Mouse (Mus musculus) thymus, adult 2 months (tissue): ENCODE measurements around the gene Gabrg3. TPM values are rescaled to one million over a fixed set of nuclear protein-coding genes. Genes with fewer than 3 reads are reported as not detected.

Experiments used
- DNase-seq: peaks from one replicate; pipeline ENCODE4 v3.0.0; 2021
- H3K27ac ChIP-seq: fragments of 200-500 bp; 2 replicates; pipeline ENCODE4 v1.5.1; 2012; ENCODE audit warnings: low read length, control low read depth; ENCODE audit not compliant: control insufficient read depth, insufficient read depth
- H3K27me3 ChIP-seq: fragments of 200-500 bp; 2 replicates; pipeline ENCODE4 v1.6.1; 2012; ENCODE audit warnings: mild to moderate bottlenecking, low read length, moderate library complexity, mixed read lengths; ENCODE audit not compliant: control insufficient read depth, insufficient read depth
- H3K36me3 ChIP-seq: fragments of 200-500 bp; 2 replicates; pipeline ENCODE4 v1.6.1; 2012; ENCODE audit warnings: mild to moderate bottlenecking, low read length, moderate library complexity; ENCODE audit not compliant: control insufficient read depth, insufficient read depth
- H3K4me1 ChIP-seq: fragments of 200-500 bp; replicated peaks from 2 replicates; pipeline ENCODE4 v1.6.1; 2012; ENCODE audit warnings: low read length; ENCODE audit not compliant: control insufficient read depth, insufficient read depth
- H3K4me3 ChIP-seq: fragments of 200-500 bp; 2 replicates; pipeline ENCODE4 v1.5.1; 2012; ENCODE audit warnings: mild to moderate bottlenecking, low read length, control low read depth, moderate library complexity; ENCODE audit not compliant: control insufficient read depth, insufficient read depth
- CTCF ChIP-seq: fragments of 200-500 bp; IDR thresholded peaks from 2 replicates; pipeline ENCODE4 v1.5.1; 2012; ENCODE audit warnings: mild to moderate bottlenecking, control low read depth, low read length, moderate library complexity, borderline replicate concordance; ENCODE audit not compliant: control insufficient read depth, poor library complexity, insufficient read depth; ENCODE audit errors: extremely low read depth
- POLR2A ChIP-seq: fragments of 200-500 bp; IDR thresholded peaks from 2 replicates; pipeline ENCODE4 v1.6.1; 2012; ENCODE audit warnings: mild to moderate bottlenecking, low read length, control low read depth, moderate library complexity; ENCODE audit not compliant: control insufficient read depth, poor library complexity, insufficient read depth; ENCODE audit errors: extremely low read depth
- WGBS: fragments of 180-500 bp; shearing (Covaris S2); methylation state at CpG from one replicate; pipeline ENCODE4 v1.1.7; 2018; 5-methylcytosine and 5-hydroxymethylcytosine counted together
- polyA plus RNA-seq: library from polyadenylated mRNA; depleted of rRNA; stranded (reverse); fragments of >200 nt; gene quantifications from 2 replicates; pipeline ENCODE4 v1.2.3, GENCODE M21; 2012

Gabrg3 gene
- polyA plus RNA-seq, 1 experiment = 0.15 TPM

DNA sequence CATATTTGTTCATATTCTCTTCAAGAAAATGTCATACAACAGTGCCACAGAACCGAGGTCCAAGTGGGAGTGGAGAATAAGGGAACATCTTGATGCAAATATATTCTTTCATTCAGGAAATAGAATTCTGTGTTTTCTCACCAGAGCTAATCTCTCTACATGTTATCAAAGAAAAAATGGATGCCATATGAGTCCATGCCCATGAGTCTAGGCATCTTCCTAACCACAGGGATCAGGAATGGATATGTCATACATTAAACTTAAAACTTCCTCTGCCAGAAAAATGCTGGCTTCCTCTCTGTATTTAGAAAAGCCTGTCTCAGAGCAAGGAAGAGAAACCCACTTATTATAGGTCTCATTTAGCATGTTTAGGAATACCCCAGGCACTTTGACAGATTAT lies 92.9 kb downstream of the Gabrg3 start:
- TF ChIP-seq POLR2A = no peak
- TF ChIP-seq CTCF = no peak
- Histone ChIP-seq H3K4me1 (no peaks in the 10 kb centered on the region), H3K36me3 (no peaks in the 10 kb centered on the region), H3K27me3 (no peaks in the 10 kb centered on the region), H3K4me3 (no peak overlapping the region), H3K27ac (no peak overlapping the region)
- 64% methylated on average over 1 of the region's 1 CpGs for WGBS
- no peak for DNase-seq

DNA sequence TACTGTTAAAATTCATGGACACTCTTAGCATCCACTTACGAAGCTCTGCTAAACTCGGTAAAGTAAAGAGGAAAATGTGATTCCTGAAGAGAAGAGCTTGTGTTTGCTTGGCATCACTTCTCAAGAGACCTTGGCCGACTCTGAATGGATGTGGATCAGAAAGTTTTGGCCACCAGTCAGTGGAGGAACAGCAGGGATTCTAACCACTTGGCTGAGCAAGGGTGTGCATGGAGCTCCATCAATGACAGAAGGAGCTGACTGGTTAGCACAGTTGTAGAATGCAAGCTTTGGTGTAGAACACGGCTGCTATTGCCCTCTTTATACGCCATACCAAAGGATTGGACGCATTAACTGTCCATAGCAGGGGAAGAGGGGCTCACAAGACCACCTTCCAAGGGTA lies 93.4 kb downstream of the Gabrg3 start:
- H3K4me3 ChIP-seq = no peak overlapping the region
- no peaks in the 10 kb centered on the region for H3K36me3 ChIP-seq
- H3K27ac ChIP-seq = no peak overlapping the region
- DNase-seq = no peak
- H3K27me3 ChIP-seq = no peaks in the 10 kb centered on the region
- WGBS = 90% methylated on average over 6 of the region's 6 CpGs
- H3K4me1 ChIP-seq = no peaks in the 10 kb centered on the region
- no peak for TF ChIP-seq POLR2A

DNA sequence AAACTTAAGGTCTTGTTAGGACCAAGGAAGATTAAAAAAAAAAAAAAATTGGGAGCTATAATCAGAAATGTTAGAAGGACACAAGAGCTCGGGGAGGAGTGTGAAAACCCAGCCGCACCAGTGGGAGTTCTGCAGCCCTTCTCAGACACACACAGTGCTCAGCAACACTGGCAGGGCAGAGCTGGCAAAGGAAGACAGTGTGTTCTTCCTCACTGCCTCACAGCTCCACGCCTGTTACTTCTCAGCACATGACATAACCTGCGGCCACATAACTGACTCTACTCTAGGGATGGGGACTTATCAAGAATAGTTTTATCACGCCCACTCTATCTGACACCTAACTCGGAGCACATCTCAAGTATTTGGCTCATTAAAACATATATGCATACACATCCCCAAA lies 103.8 kb downstream of the Gabrg3 start:
- Histone ChIP-seq H3K4me3 (no peak overlapping the region), H3K4me1 (no peaks in the 10 kb centered on the region), H3K27me3 (no peaks in the 10 kb centered on the region), H3K27ac (no peak overlapping the region), H3K36me3 (no peaks in the 10 kb centered on the region)
- DNase-seq = no peak
- WGBS = 94% methylated on average over 6 of the region's 6 CpGs
- TF ChIP-seq POLR2A (no peak), CTCF (no peak)

DNA sequence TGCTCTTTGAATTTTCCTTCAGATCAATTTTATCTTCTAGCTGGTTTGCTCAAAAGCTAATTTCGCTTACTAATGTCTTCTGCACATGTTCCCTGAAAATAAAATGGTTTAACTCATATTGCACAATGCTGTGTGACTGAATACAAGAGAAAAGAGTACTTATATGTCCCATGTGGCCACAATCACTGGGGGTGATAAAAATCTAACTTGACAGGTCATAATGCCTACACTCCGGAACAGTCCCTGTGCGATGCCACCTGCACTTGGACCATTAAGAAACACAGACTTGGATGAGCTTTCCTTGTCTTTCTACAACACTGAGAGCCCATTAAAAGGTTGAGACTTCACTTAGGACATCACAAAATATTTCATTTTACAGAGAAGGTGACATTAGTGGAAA lies 108.1 kb downstream of the Gabrg3 start:
- TF ChIP-seq CTCF (no peak), POLR2A (no peak)
- no peak overlapping the region for H3K27ac ChIP-seq
- H3K4me1 ChIP-seq = no peaks in the 10 kb centered on the region
- H3K4me3 ChIP-seq = no peak overlapping the region
- no peaks in the 10 kb centered on the region for H3K27me3 ChIP-seq
- no peaks in the 10 kb centered on the region for H3K36me3 ChIP-seq
- WGBS = 85% methylated on average over 3 of the region's 3 CpGs
- DNase-seq = no peak

DNA sequence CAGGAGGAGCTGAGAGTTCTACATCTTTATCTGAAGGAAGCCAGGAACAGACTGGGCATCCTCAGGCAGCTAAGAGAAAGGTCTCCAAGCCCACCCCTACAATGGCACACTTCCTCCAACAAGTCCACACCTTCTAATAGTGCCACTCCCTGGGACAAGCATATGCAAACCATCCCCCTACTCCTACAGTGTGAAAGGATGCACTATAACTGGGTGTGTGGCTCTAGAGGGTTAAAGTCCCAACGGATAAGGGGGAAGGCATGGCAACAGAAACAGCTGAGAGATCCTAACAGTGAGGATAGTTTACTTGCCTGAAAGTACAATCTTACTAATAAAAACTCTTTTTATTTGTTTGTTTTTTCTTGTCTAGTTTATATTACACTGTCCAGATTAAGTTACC lies 126.8 kb downstream of the Gabrg3 start:
- Histone ChIP-seq H3K4me3 (no peak overlapping the region), H3K27ac (no peak overlapping the region), H3K4me1 (no peaks in the 10 kb centered on the region), H3K27me3 (no peaks in the 10 kb centered on the region), H3K36me3 (no peaks in the 10 kb centered on the region)
- WGBS = 78% methylated on average over 1 of the region's 1 CpGs
- TF ChIP-seq CTCF (no peak), POLR2A (no peak)
- DNase-seq = no peak

DNA sequence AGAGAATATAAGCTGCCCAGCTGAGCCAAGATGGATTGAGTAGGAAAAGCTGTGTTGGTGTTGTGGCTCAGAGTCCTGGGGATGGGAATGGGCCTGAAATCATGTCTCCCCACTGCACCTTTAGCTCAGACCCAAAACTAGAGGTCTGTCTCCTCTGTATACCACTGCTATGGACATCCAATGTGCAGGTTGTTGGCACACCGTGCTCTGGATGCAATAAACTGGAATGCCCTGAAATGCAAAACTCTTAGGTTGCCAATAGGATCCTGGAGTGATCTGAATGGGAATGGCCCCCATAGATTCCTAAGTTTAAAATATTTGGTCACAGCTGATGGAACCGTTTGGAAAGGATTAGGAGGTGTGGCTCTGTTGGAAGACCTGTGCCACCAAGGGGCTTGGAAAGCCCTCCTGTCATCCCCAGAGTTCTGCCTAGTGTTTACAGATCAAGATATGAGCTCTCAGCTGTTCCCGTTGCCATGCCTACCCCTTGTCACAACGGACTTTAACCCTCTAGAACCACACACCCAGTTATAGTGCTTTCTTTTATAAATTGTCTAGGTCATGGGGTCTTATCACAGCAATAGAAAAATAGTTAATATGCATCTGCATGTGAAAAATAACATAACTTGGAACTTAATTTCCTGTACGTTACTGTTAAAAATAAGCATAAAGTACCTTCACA lies 128.0 kb downstream of the Gabrg3 start:
- Histone ChIP-seq H3K4me3 (no peak overlapping the region), H3K36me3 (no peaks in the 10 kb centered on the region), H3K4me1 (no peaks in the 10 kb centered on the region), H3K27me3 (no peaks in the 10 kb centered on the region), H3K27ac (no peak overlapping the region)
- 76% methylated on average over 5 of the region's 5 CpGs for WGBS
- DNase-seq = no peak
- TF ChIP-seq POLR2A = no peak
- TF ChIP-seq CTCF = no peak

DNA sequence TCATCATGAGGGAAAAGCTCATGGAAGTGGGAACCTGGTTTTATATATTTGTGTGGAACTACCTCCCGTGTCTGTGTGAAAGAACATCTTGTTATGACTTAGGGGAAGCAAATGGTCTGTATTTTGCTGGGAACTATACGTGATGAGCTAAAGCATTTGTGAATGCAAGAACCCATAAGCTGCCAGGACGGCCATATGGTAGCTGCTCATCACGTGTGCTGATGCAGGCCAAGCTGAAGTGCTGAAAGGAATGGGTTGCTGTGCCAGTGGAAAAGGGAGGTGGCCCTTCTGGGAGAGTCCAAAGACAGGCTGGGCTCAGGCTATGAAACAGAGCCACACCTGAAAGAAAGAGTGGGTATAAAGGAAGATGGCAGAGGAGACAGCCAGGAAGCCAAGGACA lies 143.0 kb downstream of the Gabrg3 start:
- 86% methylated on average over 4 of the region's 4 CpGs for WGBS

More for the DNA sequence above, 143.0 kb downstream of the Gabrg3 start:
- no peaks in the 10 kb centered on the region for H3K4me1 ChIP-seq
- H3K27ac ChIP-seq = no peak overlapping the region
- H3K27me3 ChIP-seq = no peaks in the 10 kb centered on the region
- no peaks in the 10 kb centered on the region for H3K36me3 ChIP-seq
- no peak for TF ChIP-seq CTCF
- TF ChIP-seq POLR2A = no peak
- H3K4me3 ChIP-seq = no peak overlapping the region
- DNase-seq = no peak
